Mouse (Mus musculus) CH12.LX (cell line): Measurements from ENCODE around the gene Fam234b. TPM values are rescaled to one million over a fixed set of nuclear protein-coding genes. Genes with fewer than 3 reads are reported as not detected.

Source experiments
- DNase-seq: peaks from one replicate; pipeline ENCODE4 v3.0.0-alpha.2; 2013; ENCODE audit errors: extremely low read depth
- H3K27ac ChIP-seq: 2 replicates; pipeline ENCODE4 v1.5.1; 2012; ENCODE audit warnings: low read depth, mild to moderate bottlenecking, control low read depth, moderate library complexity; ENCODE audit not compliant: insufficient read depth
- H3K27me3 ChIP-seq: replicated peaks from 2 replicates; pipeline ENCODE3; 2012; ENCODE audit warnings: inconsistent platforms
- H3K36me3 ChIP-seq, 2 experiments: replicated peaks in 1 of 2; 2 replicates each; pipeline versions ENCODE3 to v1.6.1; 2012; ENCODE audit warnings: inconsistent platforms in 1 of 2, low read length in 1 of 2, mild to moderate bottlenecking in 1 of 2, mixed read lengths in 1 of 2, moderate library complexity in 1 of 2; ENCODE audit not compliant: control insufficient read depth in 1 of 2, insufficient read depth in 1 of 2
- H3K4me1 ChIP-seq, 2 experiments: 2 replicates each; pipeline ENCODE4 v1.6.1; 2012; ENCODE audit warnings: inconsistent platforms in 1 of 2, moderate library complexity in 1 of 2; ENCODE audit not compliant: insufficient read depth in 2 of 2, control insufficient read depth in 1 of 2
- H3K4me2 ChIP-seq: 2 replicates; pipeline ENCODE4 v1.6.1; 2012; ENCODE audit warnings: low read depth, mild to moderate bottlenecking, control low read depth; ENCODE audit not compliant: poor library complexity, insufficient read depth, severe bottlenecking
- H3K4me3 ChIP-seq, 3 experiments: fragments of 150-350 bp in 1 of 3; sonication (generic) in 1 of 3; replicated peaks in 1 of 3; 2 replicates each; pipeline versions ENCODE3 to v1.5.1; 2011 to 2012; ENCODE audit warnings: low read depth in 2 of 3, low read length in 2 of 3, mild to moderate bottlenecking in 2 of 3, moderate library complexity in 2 of 3, control low read depth in 1 of 3, improper control_type of control experiment in 1 of 3, inconsistent platforms in 1 of 3, mixed read lengths in 1 of 3; ENCODE audit not compliant: poor library complexity in 1 of 3
- H3K79me2 ChIP-seq: replicated peaks from 2 replicates; pipeline ENCODE4 v1.6.1; 2012; ENCODE audit warnings: mild to moderate bottlenecking, moderate library complexity; ENCODE audit not compliant: control insufficient read depth, poor library complexity, insufficient read depth, severe bottlenecking; ENCODE audit errors: extremely low read depth
- H3K9ac ChIP-seq: 2 replicates; pipeline ENCODE4 v1.6.1; 2012; ENCODE audit warnings: low read depth, mild to moderate bottlenecking, control low read depth, moderate library complexity; ENCODE audit not compliant: insufficient read depth
- H3K9me3 ChIP-seq: replicated peaks from 2 replicates; pipeline ENCODE3; 2012; ENCODE audit warnings: low read length, inconsistent platforms, mixed read lengths
- CHD2 ChIP-seq: IDR thresholded peaks from 2 replicates; pipeline ENCODE4 v1.6.1; 2011; ENCODE audit warnings: low read length, improper control_type of control experiment
- CTCF ChIP-seq, 2 experiments: IDR thresholded peaks in 1 of 2; conservative IDR thresholded peaks in 1 of 2; 2 replicates each; pipeline ENCODE4 v1.5.1; 2011 to 2012; ENCODE audit warnings: low read depth in 2 of 2, low read length in 2 of 2, improper control_type of control experiment in 1 of 2, inconsistent platforms in 1 of 2, mild to moderate bottlenecking in 1 of 2, moderate library complexity in 1 of 2
- ELF1 ChIP-seq: IDR thresholded peaks from 2 replicates; pipeline ENCODE4 v1.6.1; 2014; ENCODE audit warnings: low read depth, mild to moderate bottlenecking, inconsistent platforms, low read length, improper control_type of control experiment
- JUN ChIP-seq: IDR thresholded peaks from 2 replicates; pipeline ENCODE4 v1.6.1; 2011; ENCODE audit warnings: low read depth, mild to moderate bottlenecking, low read length, improper control_type of control experiment, moderate library complexity; ENCODE audit not compliant: insufficient read depth
- JUND ChIP-seq: conservative IDR thresholded peaks from 2 replicates; pipeline ENCODE4 v1.6.1; 2011; ENCODE audit warnings: low read depth, low read length, improper control_type of control experiment
- MAX ChIP-seq: IDR thresholded peaks from 2 replicates; pipeline ENCODE4 v1.6.1; 2011; ENCODE audit warnings: low read length, improper control_type of control experiment
- MEF2A ChIP-seq: IDR thresholded peaks from 2 replicates; pipeline ENCODE4 v1.6.1; 2014; ENCODE audit warnings: low read depth, mild to moderate bottlenecking, inconsistent platforms, low read length, improper control_type of control experiment, borderline replicate concordance
- POLR2AphosphoS2 ChIP-seq: IDR thresholded peaks from 2 replicates; pipeline ENCODE4 v1.6.1; 2011; ENCODE audit warnings: low read depth, low read length, improper control_type of control experiment
- RCOR1 ChIP-seq: conservative IDR thresholded peaks from 2 replicates; pipeline ENCODE4 v1.6.1; 2012; ENCODE audit warnings: low read depth, mild to moderate bottlenecking, inconsistent platforms, low read length, improper control_type of control experiment
- SMC3 ChIP-seq: IDR thresholded peaks from 2 replicates; pipeline ENCODE4 v1.6.1; 2011; ENCODE audit warnings: low read depth, low read length, improper control_type of control experiment
- TBP ChIP-seq: conservative IDR thresholded peaks from 2 replicates; pipeline ENCODE4 v1.6.1; 2011; ENCODE audit warnings: low read depth, low read length, improper control_type of control experiment
- USF1 ChIP-seq: IDR thresholded peaks from 2 replicates; pipeline ENCODE4 v1.6.1; 2014; ENCODE audit warnings: low read depth, mild to moderate bottlenecking, inconsistent platforms, low read length, improper control_type of control experiment
- USF2 ChIP-seq: conservative IDR thresholded peaks from 2 replicates; pipeline ENCODE4 v1.6.1; 2011; ENCODE audit warnings: low read depth, low read length, improper control_type of control experiment
- ZKSCAN1 ChIP-seq: IDR thresholded peaks from 2 replicates; pipeline ENCODE4 v1.6.1; 2012; ENCODE audit warnings: low read depth, inconsistent platforms, low read length, improper control_type of control experiment, borderline replicate concordance
- dilution Hi-C: fragments of 300-500 bp; cut with MboI; formaldehyde crosslinking; loops from 2 replicates; pipeline ENCODE4 v1.14.3; 2020; ENCODE audit warnings: low sequenced_read_pairs; ENCODE audit not compliant: extremely low pct_unique_long_range_greater_than_20kb, extremely low pct_ligation_motif_present
- in situ Hi-C: fragments of 300-500 bp; cut with MboI; formaldehyde crosslinking; loops from 3 replicates; pipeline ENCODE4 v1.14.3; 2019; ENCODE audit warnings: low sequenced_read_pairs, low pct_ligation_motif_present, low pct_unique_long_range_greater_than_20kb, mixed read lengths
- polyA plus RNA-seq: library from polyadenylated mRNA; unstranded; fragments of >175 nt; gene quantifications from 2 replicates; pipeline ENCODE4 v1.2.1, GENCODE M21; 2012; ENCODE audit warnings: low read depth; ENCODE audit not compliant: insufficient read length
- total RNA-seq, 2 experiments: library from RNA; depleted of rRNA; stranded (reverse); fragments of 300-350 nt in 1 of 2; fragments of >200 nt in 1 of 2; gene quantifications; 2 replicates each; pipeline ENCODE4 v1.2.3; 2012 to 2014

Fam234b gene
- total and polyA plus RNA-seq, 3 experiments = 0.04 to 0.76 (median 0.20) TPM

- in situ Hi-C loops (no loop called here), dilution Hi-C loops (no loop called here)
- no peak overlapping the region for H3K4me2 ChIP-seq
- no peak overlapping the region for H3K27ac ChIP-seq
- H3K4me3 ChIP-seq = no peak overlapping the region
- H3K36me3 ChIP-seq = no peaks in the 10 kb centered on the region
- H3K9me3 ChIP-seq = peaks cover 5% of the 10 kb centered on the region
- H3K79me2 ChIP-seq = no peaks in the 10 kb centered on the region
- H3K4me1 ChIP-seq = no peaks in the 10 kb centered on the region
- peak; percentile 4 for DNase-seq
- H3K27me3 ChIP-seq = no peaks in the 10 kb centered on the region
- TF ChIP-seq ZKSCAN1 (no peak), ELF1 (no peak), SMC3 (0 out of 2 replicates have a peak, but pooled peaks have one; percentile 10), RCOR1 (no peak), USF1 (no peak), POLR2AphosphoS2 (no peak), USF2 (no peak), CTCF (conservative IDR thresholded peaks at IDR 0.05 in 1 of 2, IDR thresholded peaks at IDR 0.05 in 1 of 2; ENCODE audit: low read depth in 2 of 2, low read length in 2 of 2) (peak; percentile 31 to 33; a peak in 3 of 4 replicates), CHD2 (no peak)
- TF ChIP-seq, all 38 proteins: peak for 2
- no peak overlapping the region for H3K9ac ChIP-seq
These were observed 66.4 kb downstream of the Fam234b start for GRCm38 (mm10) chr6:135264136-135264535.

GRCm38 (mm10) chr6:135266056-135266455 lies 68.3 kb downstream of the Fam234b start:
- Histone ChIP-seq H3K27me3 (no peaks in the 10 kb centered on the region), H3K27ac (no peak overlapping the region), H3K79me2 (no peaks in the 10 kb centered on the region), H3K4me2 (no peak overlapping the region), H3K4me1 (no peaks in the 10 kb centered on the region), H3K36me3 (no peaks in the 10 kb centered on the region), H3K9ac (no peak overlapping the region), H3K4me3 (no peak overlapping the region), H3K9me3 (peaks cover 5% of the 10 kb centered on the region)
- dilution Hi-C loops = no loop called here
- in situ Hi-C loops = no loop called here
- no peak for TF ChIP-seq MAX
- TF ChIP-seq TBP = no peak
- TF ChIP-seq, all 38 proteins: peak for 0
- DNase-seq = no peak

- H3K79me2 ChIP-seq = no peaks in the 10 kb centered on the region
- no peaks in the 10 kb centered on the region for H3K36me3 ChIP-seq
- DNase-seq = peak; percentile 2
- H3K4me3 ChIP-seq = no peak overlapping the region
- no peak overlapping the region for H3K4me2 ChIP-seq
- dilution Hi-C loops = no loop called here
- in situ Hi-C loops = no loop called here
- no peak overlapping the region for H3K9ac ChIP-seq
- H3K27ac ChIP-seq = no peak overlapping the region
- H3K4me1 ChIP-seq = peaks cover 0 to 4% of the 10 kb centered on the region in 2 experiments; a peak in 1 of 4 replicates
- no peaks in the 10 kb centered on the region for H3K27me3 ChIP-seq
- TF ChIP-seq JUN (no peak), MEF2A (no peak), CTCF (conservative IDR thresholded peaks at IDR 0.05 in 1 of 2, IDR thresholded peaks at IDR 0.05 in 1 of 2; ENCODE audit: low read depth in 2 of 2, low read length in 2 of 2) (no peak), JUND (no peak), ELF1 (no peak)
- peaks cover 5% of the 10 kb centered on the region for H3K9me3 ChIP-seq
These were observed 69.4 kb downstream of the Fam234b start for GRCm38 (mm10) chr6:135267221-135267620.
